Mouse (Mus musculus) layer of hippocampus, postnatal 14 days (tissue): ENCODE measurements at regions not wholly inside any gene's neighbourhood (a gene's known extent, or its start where the extent isn't known, plus 50 kb on each side); places are given as distances from the start of the nearest gene placed in this dataset.

Experiments used
- DNase-seq, 2 experiments: peaks; one replicate each; pipeline ENCODE4 v3.0.0; 2021 to 2022; ENCODE audit warnings: low spot score in 2 of 2, mixed read lengths in 1 of 2

- peak in 1 of 2 experiments; percentile 6 for DNase-seq
Observed at GRCm38 (mm10) chr10:96545761-96546388, 70.9 kb upstream of the Btg1 start.

DNA sequence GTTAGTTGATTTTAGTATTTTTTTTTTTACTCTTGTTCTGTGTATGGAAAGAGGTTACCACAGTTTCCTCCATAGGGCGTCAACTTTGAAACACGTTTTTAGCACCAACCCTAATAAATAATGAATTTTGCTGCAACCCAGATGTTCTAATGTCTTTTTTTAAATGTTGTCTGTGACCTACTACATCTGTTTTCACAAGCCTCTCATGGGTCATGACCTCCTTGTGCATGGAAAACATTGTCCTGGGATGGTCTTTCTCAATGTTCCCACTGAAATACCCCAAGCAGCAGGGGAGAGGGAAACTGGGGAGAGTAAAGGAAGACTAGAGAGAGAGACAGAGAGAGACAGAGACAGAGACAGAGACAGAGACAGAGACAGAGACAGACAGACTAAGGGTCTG is 67.2 kb upstream of the Btg1 start:
- DNase-seq = no peak

GRCm38 (mm10) chr10:96550266-96550665 is 66.5 kb upstream of the Btg1 start:
- no peak for DNase-seq

DNA sequence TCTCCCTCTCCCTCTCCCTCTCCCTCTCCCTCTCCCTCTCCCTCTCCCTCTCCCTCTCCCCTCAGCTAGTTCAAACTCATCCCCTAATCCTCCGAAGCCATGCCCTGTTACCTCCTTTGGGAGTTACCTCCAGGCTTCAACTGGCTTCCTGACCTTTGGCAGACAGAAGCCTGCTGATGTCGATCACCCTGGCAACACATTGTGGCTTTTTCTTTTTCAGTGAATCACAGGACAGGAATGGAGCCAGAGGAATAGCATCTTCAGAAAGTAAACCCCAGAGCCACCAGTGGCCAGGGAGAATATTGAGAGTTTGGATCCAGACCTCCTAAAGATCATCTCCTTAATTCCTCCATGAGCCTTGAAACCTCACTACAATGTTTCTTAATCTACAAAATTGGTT is 59.5 kb upstream of the Btg1 start:
- DNase-seq = no peak

DNA sequence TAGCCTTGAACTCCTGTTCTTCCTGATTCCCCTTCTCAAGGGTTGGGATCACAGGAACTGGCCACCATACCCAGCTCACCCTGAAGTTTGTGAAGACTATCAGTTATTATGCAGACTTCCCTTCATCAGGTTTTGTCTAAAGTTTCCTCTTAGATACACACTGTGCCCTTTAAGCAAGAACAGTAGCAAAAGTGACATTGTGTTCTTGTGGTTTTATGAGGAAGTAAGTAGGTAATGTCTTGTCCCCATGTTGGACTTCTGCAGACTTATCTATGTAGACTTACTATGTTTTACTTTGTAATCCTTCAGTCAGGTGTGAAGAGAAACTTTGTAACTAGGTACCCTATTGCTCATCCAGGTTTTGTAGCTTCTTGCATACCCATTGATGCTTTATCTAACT is 51.5 kb upstream of the Btg1 start:
- DNase-seq = no peak
